Mouse (Mus musculus): Measurements from ENCODE around the gene Igfbp1. TPM values are rescaled to one million over a fixed set of nuclear protein-coding genes. Genes with fewer than 3 reads are reported as not detected.

Igfbp1 gene
- polyA plus RNA-seq, 1 experiment, result not detected

DNA sequence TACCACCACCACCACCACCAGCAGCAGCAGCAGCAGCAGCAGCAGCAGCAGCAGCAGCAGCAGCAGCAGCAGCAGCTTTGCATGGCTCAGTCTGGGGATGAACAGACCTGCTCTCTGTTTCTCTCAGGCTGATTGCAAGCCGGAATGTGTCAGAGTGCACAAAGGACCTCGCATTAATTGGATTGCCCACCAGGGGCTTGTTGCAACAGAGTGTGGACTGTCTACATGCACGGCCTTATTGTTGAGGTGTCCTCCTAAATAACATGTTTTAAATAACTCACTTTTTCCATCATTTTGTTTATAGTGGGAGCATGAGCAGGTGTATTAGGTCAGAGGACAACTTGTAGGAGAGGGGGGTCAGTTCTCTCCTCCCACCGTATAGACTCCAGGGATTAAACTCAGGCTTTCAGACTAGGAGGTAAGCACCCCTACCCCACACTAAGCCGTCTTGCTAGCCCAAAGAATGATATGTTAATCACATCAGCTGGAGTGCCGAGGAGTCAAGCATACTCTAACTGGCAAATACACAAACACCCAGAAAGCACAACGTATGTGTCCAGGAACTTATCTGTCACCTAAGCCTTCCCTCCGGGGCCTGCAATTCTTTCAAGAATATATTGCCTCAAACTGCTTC is 15.1 kb upstream of the Igfbp1 start:
- H3K4me3 ChIP-seq (ENCODE audit: insufficient read depth, low read depth, low read length), result no peak overlapping the region
- no peak overlapping the region for H3K27ac ChIP-seq (replicated peaks; ENCODE audit: low read depth, low read length)
- H3K4me1 ChIP-seq (ENCODE audit: control insufficient read depth, insufficient read depth, insufficient read length, low read length), result no peaks in the 10 kb centered on the region

DNA sequence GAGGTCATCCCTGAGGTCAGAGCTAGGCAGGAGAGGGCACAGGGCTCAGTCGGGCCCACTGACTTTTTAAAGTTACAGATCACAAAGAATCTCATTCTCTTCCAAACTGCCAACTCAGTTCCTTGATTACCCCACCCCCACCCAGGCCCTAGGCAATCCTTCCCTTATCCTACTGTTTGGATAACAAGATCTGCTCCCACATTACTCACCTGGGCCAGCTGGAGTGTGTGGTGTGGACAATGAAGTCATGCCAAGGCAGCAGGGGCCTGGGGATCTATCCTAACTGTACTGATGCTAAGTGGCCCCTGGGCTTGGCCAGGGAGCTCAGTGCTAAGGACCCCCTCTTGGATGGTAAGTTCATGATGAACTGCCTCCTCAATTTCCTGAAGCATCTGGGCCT is 13.2 kb upstream of the Igfbp1 start:
- Histone ChIP-seq H3K27ac (replicated peaks; ENCODE audit: low read depth, low read length) (no peak overlapping the region), H3K4me1 (ENCODE audit: control insufficient read depth, insufficient read depth, insufficient read length, low read length) (no peaks in the 10 kb centered on the region), H3K4me3 (ENCODE audit: insufficient read depth, low read depth, low read length) (no peak overlapping the region)

DNA sequence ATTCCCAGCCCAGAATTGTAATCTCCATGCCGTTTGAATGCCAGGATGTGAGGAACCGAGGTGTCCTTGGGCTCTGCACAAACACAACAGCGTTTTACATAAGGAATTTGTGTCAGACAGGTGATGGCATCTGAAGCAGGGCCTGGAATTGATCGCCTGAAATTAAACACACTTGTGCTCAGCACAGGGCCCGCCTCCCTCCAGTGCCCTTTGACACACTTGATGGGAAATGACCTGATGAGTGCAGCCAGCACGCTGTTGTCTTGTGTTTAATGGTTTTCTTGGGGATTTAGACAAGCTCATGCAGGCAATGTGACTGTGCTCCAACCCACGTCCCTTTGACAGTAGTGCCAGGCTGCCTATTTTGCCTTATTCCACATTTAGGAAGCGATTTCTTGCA is 10.1 kb upstream of the Igfbp1 start:
- H3K4me1 ChIP-seq (ENCODE audit: control insufficient read depth, insufficient read depth, insufficient read length, low read length), result no peaks in the 10 kb centered on the region
- no peak overlapping the region for H3K4me3 ChIP-seq (ENCODE audit: insufficient read depth, low read depth, low read length)

DNA sequence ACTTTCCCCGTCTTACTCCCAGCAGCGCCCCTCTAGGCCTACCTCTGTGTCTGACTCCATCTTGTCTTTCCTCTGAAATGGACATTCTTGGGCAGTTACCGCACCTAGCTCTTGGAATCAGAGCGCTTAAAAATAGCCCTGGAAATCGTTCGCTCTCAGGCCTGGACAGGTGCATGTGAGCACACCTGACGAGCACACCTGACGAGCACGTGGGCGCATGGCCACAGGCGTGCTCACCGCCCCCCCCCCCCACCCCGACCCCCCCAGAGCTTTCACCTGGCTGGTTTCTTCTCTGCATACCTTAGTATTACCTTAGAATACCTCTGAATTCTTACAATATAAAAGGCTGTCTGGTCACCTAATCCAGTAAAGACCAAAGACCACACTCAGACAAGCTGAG is 9.1 kb upstream of the Igfbp1 start, which contains the start of gene Gm11985:
TSS of gene Gm11985 (minus strand) at position 101 of the 400 bp plus-strand sequence.
- Histone ChIP-seq H3K4me3 (ENCODE audit: insufficient read depth, low read depth, low read length) (no peak within 1 kb of the TSS), H3K27ac (replicated peaks; ENCODE audit: low read depth, low read length) (no peak within 1 kb of the TSS), H3K4me1 (ENCODE audit: control insufficient read depth, insufficient read depth, insufficient read length, low read length) (no peaks in the 10 kb centered on the region)

More for the DNA sequence above, 10.1 kb upstream of the Igfbp1 start:
- H3K27ac ChIP-seq (replicated peaks; ENCODE audit: low read depth, low read length), result no peak overlapping the region

DNA sequence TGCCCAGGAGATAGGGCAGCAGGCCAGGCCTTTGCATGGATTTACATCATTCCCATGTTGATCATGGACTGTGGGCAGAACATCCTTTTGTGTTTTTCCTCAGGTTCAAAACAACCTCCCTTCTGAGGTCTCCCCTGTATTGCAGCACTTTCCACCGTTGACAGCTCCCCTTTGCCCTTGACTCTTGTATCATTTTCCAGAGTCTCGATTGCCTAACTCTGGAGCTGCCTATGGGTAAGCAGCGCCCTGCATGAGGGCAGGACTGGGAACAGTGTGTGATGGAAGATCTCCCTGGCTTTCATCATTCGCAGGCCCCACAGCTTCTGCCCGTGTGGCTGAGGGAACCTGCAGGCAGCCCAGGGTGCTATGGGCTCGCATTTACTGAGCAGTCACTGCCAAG is 4.9 kb upstream of the Igfbp1 start:
- no peaks in the 10 kb centered on the region for H3K4me1 ChIP-seq (ENCODE audit: control insufficient read depth, insufficient read depth, insufficient read length, low read length)
- H3K27ac ChIP-seq (replicated peaks; ENCODE audit: low read depth, low read length), result no peak overlapping the region
- no peak overlapping the region for H3K4me3 ChIP-seq (ENCODE audit: insufficient read depth, low read depth, low read length)

DNA sequence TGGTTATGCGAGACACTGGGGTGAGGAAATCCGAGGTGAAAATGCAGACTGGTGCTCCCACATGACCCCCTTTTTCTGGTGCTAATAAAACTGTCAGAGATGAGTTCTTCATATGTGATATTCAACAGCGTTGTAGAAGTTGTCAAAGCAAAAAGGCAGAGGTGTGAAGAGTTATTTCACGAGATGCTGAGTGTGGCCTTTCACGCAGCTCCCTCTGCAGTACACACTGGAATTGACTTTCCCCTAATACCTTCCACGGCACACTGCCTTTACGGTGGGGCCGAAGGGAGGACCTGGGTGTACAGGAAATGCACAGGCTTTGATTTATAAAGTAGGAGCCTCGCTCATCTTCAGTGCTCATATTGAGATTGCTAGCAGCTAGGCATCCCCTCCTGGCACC is 4.4 kb upstream of the Igfbp1 start:
- Histone ChIP-seq H3K4me1 (ENCODE audit: control insufficient read depth, insufficient read depth, insufficient read length, low read length) (no peaks in the 10 kb centered on the region), H3K27ac (replicated peaks; ENCODE audit: low read depth, low read length) (no peak overlapping the region), H3K4me3 (ENCODE audit: insufficient read depth, low read depth, low read length) (no peak overlapping the region)

DNA sequence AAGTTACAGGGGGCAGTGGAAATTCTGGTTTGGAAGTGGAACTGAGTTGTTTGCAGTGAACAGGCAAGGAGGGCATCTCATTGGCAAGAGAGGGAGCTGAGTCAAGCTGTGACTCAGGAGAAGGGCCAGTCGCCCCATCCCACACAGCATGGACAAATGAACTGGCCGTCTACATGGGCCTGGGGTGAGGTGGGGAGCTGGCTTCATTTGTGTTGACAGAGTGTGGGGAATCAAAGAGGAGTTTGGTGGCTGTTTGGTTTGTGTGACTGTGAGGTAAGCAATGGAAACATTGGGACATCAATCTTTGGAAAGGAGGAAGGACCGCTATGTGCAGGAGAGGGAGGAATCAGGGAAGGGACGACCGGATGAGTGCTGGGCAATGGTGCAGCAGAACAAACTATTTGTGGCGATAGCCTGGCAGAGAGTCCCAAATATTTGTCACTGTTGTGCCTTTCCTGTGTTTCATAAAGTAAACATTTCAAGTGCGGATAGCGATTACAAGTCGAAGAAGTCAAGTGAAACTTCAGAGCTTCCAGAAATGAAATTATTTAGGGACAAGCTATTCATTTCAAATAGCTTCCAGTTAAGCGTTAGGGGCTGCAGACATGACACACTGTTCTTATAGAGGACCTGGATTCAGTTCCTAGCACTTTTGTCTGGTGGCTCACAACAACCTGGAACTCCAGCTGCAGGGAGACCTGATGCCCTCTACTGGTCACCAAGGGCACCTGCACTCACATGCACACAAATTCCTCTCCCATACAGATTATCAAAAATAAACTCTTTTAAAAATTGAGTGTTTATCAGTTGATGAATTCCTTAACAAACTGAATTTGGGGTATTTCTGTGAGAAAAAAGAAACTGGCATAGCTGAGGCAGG is 2.9 kb upstream of the Igfbp1 start:
- H3K4me1 ChIP-seq (ENCODE audit: control insufficient read depth, insufficient read depth, insufficient read length, low read length), result no peaks in the 10 kb centered on the region
- H3K27ac ChIP-seq (replicated peaks; ENCODE audit: low read depth, low read length), result no peak overlapping the region
- no peak overlapping the region for H3K4me3 ChIP-seq (ENCODE audit: insufficient read depth, low read depth, low read length)

DNA sequence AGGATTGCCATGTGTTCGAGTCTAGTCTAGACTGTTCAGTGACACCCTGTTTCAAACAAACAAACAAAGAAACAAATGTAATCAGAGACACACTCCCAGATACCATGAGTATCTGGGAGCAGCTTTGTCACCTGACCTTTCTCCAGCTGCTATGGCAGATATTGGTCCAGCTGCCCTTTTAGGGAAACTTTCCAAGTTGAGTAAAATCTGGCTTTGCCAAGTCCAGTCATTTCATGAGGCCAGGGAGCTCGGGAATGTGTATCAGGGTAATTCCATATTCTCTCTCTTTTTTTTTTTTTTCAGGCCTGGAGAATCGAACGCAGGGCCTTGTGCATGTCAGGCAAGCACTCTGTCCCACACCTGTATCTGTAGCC is 2.3 kb upstream of the Igfbp1 start:
- Histone ChIP-seq H3K27ac (replicated peaks; ENCODE audit: low read depth, low read length) (no peak overlapping the region), H3K4me1 (ENCODE audit: control insufficient read depth, insufficient read depth, insufficient read length, low read length) (no peaks in the 10 kb centered on the region), H3K4me3 (ENCODE audit: insufficient read depth, low read depth, low read length) (no peak overlapping the region)

DNA sequence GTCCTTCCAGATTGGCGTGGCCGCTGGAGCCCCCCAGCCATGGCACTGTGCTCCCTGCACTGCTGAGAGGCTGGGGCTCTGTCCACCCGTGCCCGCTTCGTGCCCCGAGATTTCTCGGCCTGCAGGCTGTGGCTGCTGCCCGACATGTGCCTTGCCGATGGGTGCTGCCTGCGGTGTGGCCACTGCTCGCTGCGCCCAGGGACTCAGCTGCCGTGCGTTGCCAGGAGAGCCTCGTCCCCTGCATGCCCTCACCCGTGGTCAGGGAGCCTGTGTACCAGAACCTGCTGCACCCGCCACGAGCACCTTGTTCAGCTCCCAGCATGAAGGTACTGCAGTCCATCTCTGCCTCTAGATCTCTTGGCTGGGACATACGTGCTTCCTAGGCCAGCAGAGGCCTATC is 424 bp downstream of the Igfbp1 start:
- no peak overlapping the region for H3K27ac ChIP-seq (replicated peaks; ENCODE audit: low read depth, low read length)
- H3K4me1 ChIP-seq (ENCODE audit: control insufficient read depth, insufficient read depth, insufficient read length, low read length), result no peaks in the 10 kb centered on the region
- H3K4me3 ChIP-seq (ENCODE audit: insufficient read depth, low read depth, low read length), result no peak overlapping the region

DNA sequence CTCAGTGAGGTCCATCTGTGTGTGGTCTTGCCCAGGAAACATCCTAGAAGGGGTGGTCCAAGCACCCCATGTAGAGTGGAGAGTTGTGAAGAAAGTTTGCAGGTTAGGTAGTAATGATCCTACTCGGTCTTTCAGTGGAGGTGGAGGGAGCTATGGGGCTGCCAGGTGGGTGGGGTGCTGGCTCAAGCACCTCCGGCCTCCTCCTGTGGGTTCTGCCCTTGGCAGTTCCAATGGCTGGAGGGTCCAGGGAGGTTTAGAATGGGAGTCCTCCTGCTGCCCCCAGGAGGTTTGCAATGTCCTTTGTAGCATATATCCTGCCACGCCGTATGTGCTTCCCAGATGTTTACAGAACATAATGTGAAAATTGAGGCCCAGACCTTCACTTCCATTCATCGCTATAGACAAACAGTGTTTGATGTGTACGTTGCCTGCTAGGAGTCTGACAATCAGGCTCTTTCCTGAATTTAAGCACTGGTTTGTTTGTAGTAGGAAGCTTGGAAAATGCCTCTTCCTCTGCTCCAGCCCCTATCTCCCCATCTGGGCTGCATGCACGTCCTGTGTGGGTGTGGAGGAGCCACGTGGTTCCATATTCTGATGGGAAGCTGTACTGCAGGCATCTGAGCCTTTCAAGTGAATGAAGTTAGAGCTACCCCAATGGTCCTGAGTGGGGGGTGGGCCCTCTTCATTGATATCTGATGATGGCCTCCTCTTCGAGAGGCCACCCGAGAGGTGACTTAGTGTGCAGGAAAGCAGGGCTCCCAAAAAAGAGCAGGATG is 1.1 kb downstream of the Igfbp1 start:
- H3K4me1 ChIP-seq (ENCODE audit: control insufficient read depth, insufficient read depth, insufficient read length, low read length), result no peaks in the 10 kb centered on the region
- no peak overlapping the region for H3K27ac ChIP-seq (replicated peaks; ENCODE audit: low read depth, low read length)
- H3K4me3 ChIP-seq (ENCODE audit: insufficient read depth, low read depth, low read length), result no peak overlapping the region

DNA sequence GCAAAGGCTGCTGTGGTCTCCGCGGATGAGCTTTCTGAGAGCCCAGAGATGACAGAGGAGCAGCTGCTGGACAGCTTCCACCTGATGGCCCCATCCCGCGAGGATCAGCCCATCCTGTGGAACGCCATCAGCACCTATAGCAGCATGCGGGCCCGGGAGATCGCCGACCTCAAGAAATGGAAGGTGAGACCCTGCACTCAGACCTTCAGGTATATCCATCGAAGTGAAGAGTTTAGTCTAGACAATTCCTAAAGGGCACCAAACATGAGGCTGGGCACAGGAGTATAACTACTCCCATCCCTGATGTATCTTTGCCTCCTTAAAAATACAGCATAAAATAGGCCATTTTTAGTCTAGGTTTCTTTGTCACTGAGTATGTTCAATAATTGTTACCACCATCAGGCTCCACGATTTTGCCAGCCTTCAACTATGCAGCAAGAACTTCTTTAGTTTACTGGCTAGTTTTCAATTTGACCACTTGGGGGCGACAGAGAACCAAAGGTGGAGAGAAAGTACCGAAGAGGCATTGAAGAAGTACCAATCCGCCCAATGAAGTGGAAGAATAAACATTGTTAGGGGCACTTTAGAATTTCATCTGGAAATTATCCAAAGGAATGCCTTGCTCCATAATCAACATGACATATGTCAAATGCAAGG is 2.3 kb downstream of the Igfbp1 start:
- no peaks in the 10 kb centered on the region for H3K4me1 ChIP-seq (ENCODE audit: control insufficient read depth, insufficient read depth, insufficient read length, low read length)
- no peak overlapping the region for H3K27ac ChIP-seq (replicated peaks; ENCODE audit: low read depth, low read length)
- H3K4me3 ChIP-seq (ENCODE audit: insufficient read depth, low read depth, low read length), result no peak overlapping the region

DNA sequence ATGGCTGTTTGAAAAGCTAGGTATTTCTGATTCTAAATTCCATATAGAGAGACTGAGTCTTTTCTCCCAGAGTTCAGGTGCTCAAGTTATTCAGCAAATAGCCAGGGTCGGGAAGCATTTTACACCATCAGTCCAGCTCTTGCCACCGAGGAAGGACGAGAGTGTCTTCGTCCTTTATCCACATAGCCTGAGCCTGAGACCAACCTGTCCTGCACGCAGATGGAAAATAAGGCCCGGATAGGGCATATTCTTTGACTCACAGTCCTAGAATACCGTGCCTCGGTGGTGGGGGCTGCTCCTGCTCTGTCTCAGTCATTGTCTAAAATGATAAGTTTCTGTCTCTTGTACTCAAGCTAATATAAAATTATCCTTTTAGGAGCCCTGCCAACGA is 2.8 kb downstream of the Igfbp1 start:
- H3K4me1 ChIP-seq (ENCODE audit: control insufficient read depth, insufficient read depth, insufficient read length, low read length), result no peaks in the 10 kb centered on the region
- no peak overlapping the region for H3K27ac ChIP-seq (replicated peaks; ENCODE audit: low read depth, low read length)
- no peak overlapping the region for H3K4me3 ChIP-seq (ENCODE audit: insufficient read depth, low read depth, low read length)

DNA sequence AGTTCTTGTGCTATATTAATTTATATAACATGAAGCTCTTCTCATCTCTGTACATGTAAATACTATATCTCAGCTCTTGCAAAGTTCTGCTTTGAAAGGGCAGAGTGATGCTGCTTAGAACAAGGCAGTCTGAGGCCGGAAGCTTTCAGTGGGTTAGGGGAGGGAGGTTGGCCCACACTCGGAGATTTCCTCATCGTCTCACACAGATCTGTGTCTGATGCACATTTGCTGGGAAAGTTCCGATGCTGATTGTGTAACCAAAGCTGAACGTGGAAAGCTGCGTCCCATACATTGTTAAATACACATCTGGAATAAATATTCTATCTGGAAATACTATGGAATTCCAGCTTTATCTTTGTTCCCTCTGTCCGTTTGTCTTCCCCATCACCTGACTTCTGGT is 4.6 kb downstream of the Igfbp1 start:
- H3K4me3 ChIP-seq (ENCODE audit: insufficient read depth, low read depth, low read length), result no peak overlapping the region

DNA sequence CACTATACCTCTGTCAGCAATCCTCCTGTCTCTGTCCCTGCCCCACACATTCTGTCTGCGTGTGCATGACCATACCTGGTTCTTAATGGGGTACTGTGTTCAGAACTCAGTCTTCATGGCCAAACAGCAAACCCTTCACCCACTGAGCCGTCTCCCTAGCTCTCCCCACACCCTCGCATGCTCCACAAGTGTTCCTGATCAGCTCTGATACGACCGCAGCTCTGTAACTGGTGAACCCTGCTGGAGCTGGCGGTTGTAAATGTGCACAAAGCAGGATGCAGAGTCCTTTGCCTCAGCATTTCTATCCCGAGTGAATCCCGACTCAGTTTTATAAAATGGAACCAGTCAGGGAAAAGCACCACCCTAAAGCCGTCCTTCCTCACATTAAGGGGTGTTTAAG is 6.3 kb downstream of the Igfbp1 start:
- Histone ChIP-seq H3K4me1 (ENCODE audit: control insufficient read depth, insufficient read depth, insufficient read length, low read length) (no peaks in the 10 kb centered on the region), H3K4me3 (ENCODE audit: insufficient read depth, low read depth, low read length) (no peak overlapping the region), H3K27ac (replicated peaks; ENCODE audit: low read depth, low read length) (no peak overlapping the region)

More for the DNA sequence above, 4.6 kb downstream of the Igfbp1 start:
- Histone ChIP-seq H3K27ac (replicated peaks; ENCODE audit: low read depth, low read length) (no peak overlapping the region), H3K4me1 (ENCODE audit: control insufficient read depth, insufficient read depth, insufficient read length, low read length) (no peaks in the 10 kb centered on the region)

DNA sequence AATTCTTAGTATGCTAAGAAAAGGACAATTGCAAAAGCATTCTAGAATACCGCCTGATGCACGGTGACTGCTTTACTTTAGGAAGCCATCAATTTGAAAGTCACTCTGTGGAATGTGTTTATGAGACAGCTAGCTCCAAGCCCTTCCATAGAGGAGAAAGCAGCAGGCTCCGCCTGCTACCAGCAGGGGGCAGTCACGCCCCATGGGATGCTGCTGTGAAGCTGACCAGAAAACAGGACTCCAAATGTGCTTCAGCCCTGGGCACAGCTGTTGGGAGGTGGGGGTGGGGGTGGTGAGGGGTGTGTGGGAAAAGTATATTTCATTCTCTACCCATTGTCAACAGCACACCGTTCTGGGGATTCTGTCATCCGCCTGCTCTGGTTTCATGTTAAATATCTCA is 12.8 kb downstream of the Igfbp1 start:
- H3K4me3 ChIP-seq (ENCODE audit: insufficient read depth, low read depth, low read length), result no peak overlapping the region
- no peak overlapping the region for H3K27ac ChIP-seq (replicated peaks; ENCODE audit: low read depth, low read length)
- no peaks in the 10 kb centered on the region for H3K4me1 ChIP-seq (ENCODE audit: control insufficient read depth, insufficient read depth, insufficient read length, low read length)
